Mouse (Mus musculus): ENCODE results near the gene Gm17019. TPM values are rescaled to one million over a fixed set of nuclear protein-coding genes. Genes with fewer than 3 reads are reported as not detected.
"Not testable (repeated sequence)": the region's sequence is repeated elsewhere in the genome, so short reads cannot be mapped to it uniquely, and the experiment has no call there.

Gm17019 gene
- total and polyA plus RNA-seq, 3 experiments: not detected

DNA sequence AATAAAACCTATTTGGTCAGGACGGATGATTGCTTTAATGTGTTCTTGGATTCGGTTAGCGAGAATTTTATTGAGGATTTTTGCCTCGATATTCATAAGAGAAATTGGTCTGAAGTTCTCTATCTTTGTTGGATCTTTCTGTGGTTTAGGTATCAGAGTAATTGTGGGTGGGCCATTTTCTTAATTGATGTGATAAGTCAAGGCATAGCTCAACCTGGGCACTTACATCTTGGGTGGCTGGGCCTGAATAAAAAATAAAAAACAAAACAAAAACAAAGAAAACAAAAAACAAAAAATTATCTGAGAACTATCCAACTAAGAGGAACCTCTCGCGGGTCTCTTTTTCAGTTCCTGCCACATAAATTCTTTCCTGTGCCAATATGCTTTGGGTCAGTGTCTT, 38.7 kb downstream of the Gm17019 start:
- not testable (repeated sequence) for H3K9me3 ChIP-seq (replicated peaks; ENCODE audit: insufficient read depth, low read length); H3K4me1 ChIP-seq (ENCODE audit: control insufficient read depth in 1 of 2, insufficient read depth in 2 of 2, low read length in 2 of 2); H3K27me3 ChIP-seq (ENCODE audit: control insufficient read depth in 1 of 2, insufficient read depth in 2 of 2, low read length in 2 of 2); H3K36me3 ChIP-seq (ENCODE audit: control insufficient read depth in 1 of 2, insufficient read depth in 2 of 2, low read length in 2 of 2); H3K79me2 ChIP-seq (ENCODE audit: control insufficient read depth, insufficient read depth, low read length, poor library complexity); H3K9ac ChIP-seq (ENCODE audit: control insufficient read depth, low read depth, low read length, poor library complexity, severe bottlenecking); H3K4me3 ChIP-seq (ENCODE audit: control insufficient read depth in 1 of 2, insufficient read depth in 1 of 2, low read depth in 2 of 2, low read length in 2 of 2); DNase-seq (ENCODE audit: low read depth, low spot score); H3K27ac ChIP-seq (ENCODE audit: control insufficient read depth, low read depth, low read length)

DNA sequence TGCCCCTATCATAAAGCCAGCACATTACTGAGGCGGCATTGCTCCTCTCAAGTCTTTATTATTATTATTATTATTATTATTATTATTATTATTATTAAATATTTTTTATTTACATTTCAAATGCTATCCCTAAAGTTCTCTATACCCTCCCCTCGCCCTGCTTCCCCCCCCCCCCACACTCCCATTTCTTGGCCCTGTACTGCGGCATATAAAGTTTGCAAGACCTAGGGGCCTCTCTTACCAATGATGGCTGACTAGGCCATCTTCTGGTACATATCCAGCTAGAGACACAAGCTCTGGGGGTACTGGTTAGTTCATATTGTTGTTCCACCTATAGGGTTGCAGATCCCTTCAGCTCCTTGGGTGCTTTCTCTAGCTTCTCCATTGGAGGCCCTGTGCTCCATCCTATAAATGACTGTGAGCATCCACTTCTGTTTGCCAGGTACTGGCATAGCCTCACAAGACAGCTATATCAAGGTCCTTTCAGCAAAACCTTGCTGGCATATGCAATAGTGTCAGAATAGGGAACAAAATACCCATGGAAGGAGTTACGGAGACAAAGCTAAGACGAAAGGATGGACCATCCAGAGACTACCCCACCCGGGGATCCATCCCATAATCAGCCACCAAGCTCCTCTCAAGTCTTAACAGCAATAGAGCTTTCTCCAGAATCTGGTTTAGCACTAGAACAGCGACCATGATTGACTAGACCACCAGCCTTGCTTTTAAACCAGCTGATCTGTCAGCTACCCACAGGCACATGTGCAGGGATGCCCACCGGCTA, 42.2 kb downstream of the Gm17019 start:
- not testable (repeated sequence) for H3K9me3 ChIP-seq (replicated peaks; ENCODE audit: insufficient read depth, low read length); H3K36me3 ChIP-seq (ENCODE audit: control insufficient read depth in 1 of 2, insufficient read depth in 2 of 2, low read length in 2 of 2); H3K9ac ChIP-seq (ENCODE audit: control insufficient read depth, low read depth, low read length, poor library complexity, severe bottlenecking); H3K4me3 ChIP-seq (ENCODE audit: control insufficient read depth in 1 of 2, insufficient read depth in 1 of 2, low read depth in 2 of 2, low read length in 2 of 2); H3K27me3 ChIP-seq (ENCODE audit: control insufficient read depth in 1 of 2, insufficient read depth in 2 of 2, low read length in 2 of 2); H3K27ac ChIP-seq (ENCODE audit: control insufficient read depth, low read depth, low read length); H3K4me1 ChIP-seq (ENCODE audit: control insufficient read depth in 1 of 2, insufficient read depth in 2 of 2, low read length in 2 of 2); DNase-seq (ENCODE audit: low read depth, low spot score); H3K79me2 ChIP-seq (ENCODE audit: control insufficient read depth, insufficient read depth, low read length, poor library complexity)

DNA sequence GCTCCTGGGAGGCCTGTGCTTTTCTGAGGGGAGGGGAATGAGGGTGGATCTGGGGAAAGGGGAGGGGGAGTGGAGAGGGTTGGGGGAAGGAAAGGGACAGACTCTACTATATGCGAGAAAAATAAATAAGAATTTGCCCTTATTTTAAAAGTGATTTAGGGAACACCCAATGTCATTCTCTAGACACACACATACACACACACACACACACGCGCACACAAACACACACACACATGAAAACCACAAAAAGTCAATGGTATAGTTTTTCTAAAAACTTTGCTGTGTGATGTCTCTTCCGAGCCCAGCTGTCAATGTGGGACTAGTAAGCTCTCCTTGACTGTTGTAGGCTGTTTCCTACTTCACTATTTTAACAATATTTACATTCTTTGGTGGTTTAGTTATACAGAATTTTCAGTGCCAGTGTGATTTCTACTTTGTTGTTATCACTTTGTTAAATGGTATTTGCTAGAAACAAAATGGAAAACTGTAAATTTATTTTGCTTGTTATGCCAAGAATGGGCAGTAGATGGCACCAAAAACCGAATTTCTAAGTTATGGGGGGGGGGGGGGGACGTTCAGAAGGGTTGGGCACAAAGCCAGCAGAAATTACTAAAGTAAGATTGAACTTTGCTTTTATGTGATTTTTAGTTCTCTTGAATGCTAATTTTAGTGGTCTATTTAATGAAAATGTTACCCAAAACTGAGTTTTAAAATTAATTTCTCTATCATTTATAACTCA, 46.0 kb downstream of the Gm17019 start:
- H3K36me3 ChIP-seq (ENCODE audit: control insufficient read depth in 1 of 2, insufficient read depth in 2 of 2, low read length in 2 of 2); H3K9ac ChIP-seq (ENCODE audit: control insufficient read depth, low read depth, low read length, poor library complexity, severe bottlenecking); H3K79me2 ChIP-seq (ENCODE audit: control insufficient read depth, insufficient read depth, low read length, poor library complexity); H3K27ac ChIP-seq (ENCODE audit: control insufficient read depth, low read depth, low read length); H3K4me1 ChIP-seq (ENCODE audit: control insufficient read depth in 1 of 2, insufficient read depth in 2 of 2, low read length in 2 of 2); DNase-seq (ENCODE audit: low read depth, low spot score); H3K9me3 ChIP-seq (replicated peaks; ENCODE audit: insufficient read depth, low read length); H3K4me3 ChIP-seq (ENCODE audit: control insufficient read depth in 1 of 2, insufficient read depth in 1 of 2, low read depth in 2 of 2, low read length in 2 of 2); H3K27me3 ChIP-seq (ENCODE audit: control insufficient read depth in 1 of 2, insufficient read depth in 2 of 2, low read length in 2 of 2): not testable (repeated sequence)

Other genes with a start within 250 kb of the Gm17019 start
- not detected in 2 replicates for gene Gm9758, start 118.1 kb downstream of the Gm17019 start, total RNA-seq (2012; rRNA removed)
- not detected for gene Gm9758, start 118.1 kb downstream of the Gm17019 start, polyA plus RNA-seq (2012; ENCODE audit: insufficient read depth in 1 of 2, insufficient read length in 2 of 2, low read depth in 1 of 2, low replicate concordance in 2 of 2, missing spikeins in 1 of 2)
- not detected in 2 replicates for gene Speer4e, start 94.6 kb downstream of the Gm17019 start, total RNA-seq (2012; rRNA removed)
- not detected for gene Speer4e, start 94.6 kb downstream of the Gm17019 start, polyA plus RNA-seq (2012; ENCODE audit: insufficient read depth in 1 of 2, insufficient read length in 2 of 2, low read depth in 1 of 2, low replicate concordance in 2 of 2, missing spikeins in 1 of 2)
- gene Gm10354, start 54.1 kb downstream of the Gm17019 start, total RNA-seq (2012; rRNA removed): not detected in 2 replicates
- not detected for gene Gm10354, start 54.1 kb downstream of the Gm17019 start, polyA plus RNA-seq (2012; ENCODE audit: insufficient read depth in 1 of 2, insufficient read length in 2 of 2, low read depth in 1 of 2, low replicate concordance in 2 of 2, missing spikeins in 1 of 2)

All from MEL (cell line).